Mouse (Mus musculus): Measurements from ENCODE around the gene Foxred2.

The Foxred2 gene

GRCm38 (mm10) chr15:77956404-77956901 lies at the start of gene Foxred2:
Gene Foxred2, minus strand, starts transcription at chr15:77956722.
- DNase-seq (ENCODE audit: low read depth), result no peak

GRCm38 (mm10) chr15:78003929-78004328 lies 47.4 kb upstream of the Foxred2 start:
- peak; percentile 12 for DNase-seq (ENCODE audit: low read depth)

GRCm38 (mm10) chr15:78001400-78001799 lies 44.9 kb upstream of the Foxred2 start:
- DNase-seq (ENCODE audit: low read depth), result no peak

GRCm38 (mm10) chr15:77988541-77988940 lies 32.0 kb upstream of the Foxred2 start:
- DNase-seq (ENCODE audit: low read depth), result peak; percentile 17

GRCm38 (mm10) chr15:77983391-77983790 lies 26.9 kb upstream of the Foxred2 start:
- peak; percentile 54 for DNase-seq (ENCODE audit: low read depth)

- DNase-seq (ENCODE audit: low read depth), result peak; percentile 91
Observed at GRCm38 (mm10) chr15:77982195-77982939, 25.8 kb upstream of the Foxred2 start.

- DNase-seq (ENCODE audit: low read depth), result no peak
Observed at GRCm38 (mm10) chr15:77981181-77981680, 24.7 kb upstream of the Foxred2 start.

- DNase-seq (ENCODE audit: low read depth), result no peak
Observed at GRCm38 (mm10) chr15:77979427-77979865, 22.9 kb upstream of the Foxred2 start.

GRCm38 (mm10) chr15:77977663-77978062 lies 21.1 kb upstream of the Foxred2 start:
- no peak for DNase-seq (ENCODE audit: low read depth)

- DNase-seq (ENCODE audit: low read depth), result no peak
Observed at GRCm38 (mm10) chr15:77974165-77974841, 17.8 kb upstream of the Foxred2 start.

- peak; percentile 98 for DNase-seq (ENCODE audit: low read depth)
Observed at GRCm38 (mm10) chr15:77970470-77971292, 14.2 kb upstream of the Foxred2 start, which contains the start of gene Eif3d. Gene Eif3d, minus strand, starts transcription at chr15:77970813.

GRCm38 (mm10) chr15:77969940-77970469 lies 13.5 kb upstream of the Foxred2 start:
- DNase-seq (ENCODE audit: low read depth), result peak; percentile 44

- DNase-seq (ENCODE audit: low read depth), result no peak
Observed at GRCm38 (mm10) chr15:77965117-77965528, 8.6 kb upstream of the Foxred2 start.

- DNase-seq (ENCODE audit: low read depth), result no peak
Observed at GRCm38 (mm10) chr15:77962447-77962846, 5.9 kb upstream of the Foxred2 start.

GRCm38 (mm10) chr15:77960693-77961092 lies 4.2 kb upstream of the Foxred2 start:
- no peak for DNase-seq (ENCODE audit: low read depth)

- DNase-seq (ENCODE audit: low read depth), result no peak
Observed at GRCm38 (mm10) chr15:77958071-77958470, 1.5 kb upstream of the Foxred2 start.

- DNase-seq (ENCODE audit: low read depth), result no peak
Observed at GRCm38 (mm10) chr15:77957625-77958024, 1.1 kb upstream of the Foxred2 start.

- no peak for DNase-seq (ENCODE audit: low read depth)
Observed at GRCm38 (mm10) chr15:77955440-77956403, 800 bp downstream of the Foxred2 start.

GRCm38 (mm10) chr15:77954362-77954761 lies 2.2 kb downstream of the Foxred2 start:
- no peak for DNase-seq (ENCODE audit: low read depth)

- no peak for DNase-seq (ENCODE audit: low read depth)
Observed at GRCm38 (mm10) chr15:77952921-77953320, 3.6 kb downstream of the Foxred2 start.
